Comparison of ENCODE assay signal across 8 mouse cellular contexts in the genomic region with DNA sequence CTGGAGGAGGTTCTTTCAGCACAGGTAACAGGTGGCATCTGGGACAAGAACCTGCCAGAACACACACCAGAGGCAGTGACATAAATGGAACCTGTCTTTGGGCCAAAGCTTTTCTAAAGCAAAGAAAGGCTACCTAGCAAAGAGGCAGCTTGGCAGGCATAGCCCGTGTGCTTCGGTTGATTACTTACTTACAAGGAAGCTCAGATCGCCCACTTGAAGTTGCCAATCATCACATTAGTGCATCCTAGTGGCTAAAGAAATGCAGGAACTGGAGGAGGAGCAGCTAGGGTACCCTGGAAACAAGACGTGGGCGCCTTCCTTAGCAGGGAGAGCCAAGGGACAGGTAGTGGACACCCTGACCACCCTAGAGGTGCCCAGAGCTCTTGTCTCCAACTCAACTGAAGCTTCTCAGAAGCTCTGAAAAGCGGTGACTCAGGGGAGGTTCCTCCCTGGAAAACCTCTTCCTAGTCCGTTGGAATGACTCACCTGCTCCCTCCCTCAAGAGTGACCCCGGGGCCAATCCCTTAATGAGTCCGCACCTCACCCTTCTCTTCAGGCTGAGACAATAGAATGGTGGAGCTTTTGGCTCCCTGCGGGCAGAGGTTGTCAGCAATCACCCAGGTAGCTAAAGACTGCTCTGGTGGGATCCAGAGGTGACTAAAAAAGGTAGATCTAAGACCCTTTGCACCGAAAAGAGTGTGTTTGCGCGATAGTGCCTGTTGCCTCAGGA. TPM values are rescaled to one million over a fixed set of nuclear protein-coding genes. Genes with fewer than 3 reads are reported as not detected.
DNase-seq lines count a peak whose midpoint lies in the region; ATAC-seq lines count a peak whose summit lies in the region.

No protein-coding gene starts in this region.

- H3K9me3 ChIP-seq in forebrain, embryonic 14.5 days (replicated peaks; ENCODE audit: control insufficient read depth, low read length), result no peaks in the 10 kb centered on the region
- no peaks in the 10 kb centered on the region for H3K9me3 ChIP-seq in midbrain, embryonic 13.5 days

- H3K4me2 ChIP-seq in forebrain, embryonic 14.5 days (ENCODE audit: low read length), result peak overlapping the region; percentile 91
- peak overlapping the region; percentile 96 for H3K4me2 ChIP-seq in midbrain, embryonic 13.5 days (replicated peaks)

- 0 out of 2 replicates have a peak, but pooled peaks cover 3% of the 10 kb centered on the region for H3K36me3 ChIP-seq in forebrain, embryonic 14.5 days (ENCODE audit: control insufficient read depth, insufficient read depth, low read length)
- 0 out of 2 replicates have a peak, but pooled peaks cover 3% of the 10 kb centered on the region for H3K36me3 ChIP-seq in midbrain, embryonic 13.5 days

- H3K27me3 ChIP-seq in forebrain, embryonic 14.5 days (replicated peaks; ENCODE audit: control insufficient read depth, insufficient read depth, low read length), result 0 out of 2 replicates have a peak, but pooled peaks cover 3% of the 10 kb centered on the region
- peaks cover 12% of the 10 kb centered on the region for H3K27me3 ChIP-seq in midbrain, embryonic 13.5 days

- no peak overlapping the region for H3K27ac ChIP-seq in forebrain, embryonic 14.5 days (ENCODE audit: low read depth, low read length)
- H3K27ac ChIP-seq in midbrain, embryonic 13.5 days, result no peak overlapping the region

- H3K4me3 ChIP-seq in forebrain, embryonic 14.5 days (ENCODE audit: low read depth, low read length), result peak overlapping the region; percentile 74
- peak overlapping the region; percentile 97 for H3K4me3 ChIP-seq in midbrain, embryonic 13.5 days (replicated peaks)

- no peak for ATAC-seq in forebrain, embryonic 14.5 days
- ATAC-seq in midbrain, embryonic 13.5 days, result no peak

- no peak overlapping the region for H3K9ac ChIP-seq in forebrain, embryonic 14.5 days (ENCODE audit: low read length)
- H3K9ac ChIP-seq in midbrain, embryonic 13.5 days (replicated peaks), result no peak overlapping the region

- peaks cover 9% of the 10 kb centered on the region; the same call in 1 of the 2 replicates for H3K4me1 ChIP-seq in forebrain, embryonic 14.5 days (ENCODE audit: control insufficient read depth, insufficient read depth, low read length)
- H3K4me1 ChIP-seq in midbrain, embryonic 13.5 days (replicated peaks), result peaks cover 23% of the 10 kb centered on the region

- 10% methylated on average over 13 of the region's 13 CpGs for WGBS in forebrain, embryonic 14.5 days
- WGBS in midbrain, embryonic 13.5 days, result 26% methylated on average over 13 of the region's 13 CpGs

- peak; percentile 25 for DNase-seq in embryo, embryonic 9.5 days (ENCODE audit: extremely low spot score)
- no peak for DNase-seq in embryo, embryonic 11 days
- DNase-seq in forebrain, embryonic 14.5 days (ENCODE audit: low spot score), result peak; percentile 68
- DNase-seq in kidney, postnatal 36 days, result peak; percentile 45 to 53
- no peak for DNase-seq in ovary, postnatal 36 days (ENCODE audit: low spot score)
- no peak for DNase-seq in right cerebral cortex, postnatal 36 days (ENCODE audit: low spot score in 2 of 2)
- no peak for DNase-seq in layer of hippocampus, adult 8-10 months (ENCODE audit: low spot score in 2 of 2)

RNA-seq across cellular contexts. Expression of a gene that starts 1.8 kb away (rescaled TPM):
- 12.8 and 19.5 TPM in 2 replicates for polyA plus RNA-seq in forebrain, embryonic 14.5 days (2014; fragmentation: Nextera tagmentation; extraction: Ambion mirVana)
- 17.7 and 18.4 TPM in 2 replicates for polyA plus RNA-seq in midbrain, embryonic 13.5 days (2015; fragmentation: Nextera tagmentation; extraction: Ambion mirVana)
- total RNA-seq in layer of hippocampus, adult 8-10 months (2022), result 10 to 100 TPM; 37.2 to 47.1 (median 43.4) TPM

Comparison
In these comparisons a context has a peak if more than half of its experiments do, and no peak if none do; other contexts are left out.
1. DNase-seq: peak in embryo, embryonic 9.5 days (single experiment), forebrain, embryonic 14.5 days (single experiment) and kidney, postnatal 36 days (2 of 2); none in embryo, embryonic 11 days (single experiment), ovary, postnatal 36 days (single experiment), right cerebral cortex, postnatal 36 days (0 of 2) and layer of hippocampus, adult 8-10 months (0 of 2).